7 mouse cellular contexts compared by ENCODE assay signal in genomic region chr2:30660613-30660991, GRCm38 (mm10).
A peak's percentile ranks its signal among the peaks of the same experiment; 100 is the strongest.
DNase-seq lines count a peak whose midpoint lies in the region; ATAC-seq and TF ChIP-seq lines count a peak whose summit lies in the region.

No protein-coding gene starts in this region.

- H3K9ac ChIP-seq in midbrain, embryonic 13.5 days (replicated peaks), result peak overlapping the region; percentile 59

- intact Hi-C loops in left cerebral cortex, adult 2 months (cut with DNase I), result loop anchor here (5.0 kb wide), 1 partner anchor 132 kb away; no protein-coding TSS in a partner anchor
- intact Hi-C loops in left cerebral cortex, postnatal 14 days (cut with DNase I), result no loop called here
- intact Hi-C loops in left cerebral cortex, postnatal 10 days (cut with DNase I), result no loop called here

- 6% methylated on average over 10 of the region's 10 CpGs for WGBS in midbrain, embryonic 13.5 days

- ATAC-seq in midbrain, embryonic 13.5 days, result peak; percentile 15; the same call in 1 of the 2 replicates

- H3K4me2 ChIP-seq in midbrain, embryonic 13.5 days (replicated peaks), result peak overlapping the region; percentile 19; the same call in 1 of the 2 replicates

- no peaks in the 10 kb centered on the region for H3K27me3 ChIP-seq in midbrain, embryonic 13.5 days

- no peaks in the 10 kb centered on the region for H3K9me3 ChIP-seq in midbrain, embryonic 13.5 days

- H3K4me1 ChIP-seq in midbrain, embryonic 13.5 days (replicated peaks), result peaks cover 67% of the 10 kb centered on the region

- H3K36me3 ChIP-seq in midbrain, embryonic 13.5 days, result no peaks in the 10 kb centered on the region

- H3K27ac ChIP-seq in left cerebral cortex, adult 2 months, result peak overlapping the region; percentile 100; the same call in 1 of the 2 replicates
- H3K27ac ChIP-seq in midbrain, embryonic 13.5 days, result peak overlapping the region; percentile 100

- no peak for TF ChIP-seq CTCF in left cerebral cortex, adult 2 months (IDR thresholded peaks at IDR 0.05)

- no peak for DNase-seq in left cerebral cortex, adult 2 months (ENCODE audit: extremely low spot score in 1 of 2, low spot score in 2 of 2)
- no peak for DNase-seq in left cerebral cortex, postnatal 14 days (ENCODE audit: low spot score in 2 of 2)
- peak; percentile 85 for DNase-seq in embryo, embryonic 10.5 days (ENCODE audit: low spot score)
- DNase-seq in forelimb bud, embryonic 11.5 days (ENCODE audit: low read depth, low spot score), result peak; percentile 56
- no peak for DNase-seq in testis, postnatal 10 days (ENCODE audit: low spot score)
- DNase-seq in left cerebral cortex, postnatal 10 days (ENCODE audit: extremely low spot score in 1 of 2, low spot score in 2 of 2), result no peak

- no peak overlapping the region for H3K4me3 ChIP-seq in left cerebral cortex, adult 2 months
- no peak overlapping the region for H3K4me3 ChIP-seq in midbrain, embryonic 13.5 days (replicated peaks)

Comparison
In these comparisons a context has a peak if more than half of its experiments do, and no peak if none do; other contexts are left out.
1. DNase-seq: peak in embryo, embryonic 10.5 days (single experiment) and forelimb bud, embryonic 11.5 days (single experiment); none in left cerebral cortex, adult 2 months (0 of 2), left cerebral cortex, postnatal 14 days (0 of 2), testis, postnatal 10 days (single experiment) and left cerebral cortex, postnatal 10 days (0 of 2).